Mouse (Mus musculus): ENCODE results near the gene Taok2.

Taok2 gene

DNA sequence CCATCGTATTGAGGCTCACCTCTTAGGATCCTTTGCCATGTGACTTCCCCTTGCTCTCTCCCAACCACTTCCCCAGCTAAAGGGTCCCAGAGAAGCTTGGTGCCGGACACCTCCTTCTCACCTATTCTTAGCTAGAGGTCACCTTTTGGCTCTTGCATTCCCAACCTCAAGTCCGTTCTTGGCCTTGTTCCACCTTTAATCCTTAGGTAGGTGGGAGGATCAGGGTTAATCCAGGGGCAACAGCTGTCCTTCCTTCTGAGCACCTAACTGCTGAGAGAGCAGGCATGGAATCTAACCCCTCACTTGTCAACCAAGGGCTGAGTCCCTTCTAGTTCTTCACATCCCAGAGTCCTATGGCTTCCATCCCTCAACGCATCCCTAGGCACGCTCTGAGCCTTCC, 58.6 kb downstream of the Taok2 start:
- DNase-seq (ENCODE audit: low spot score): no peak

DNA sequence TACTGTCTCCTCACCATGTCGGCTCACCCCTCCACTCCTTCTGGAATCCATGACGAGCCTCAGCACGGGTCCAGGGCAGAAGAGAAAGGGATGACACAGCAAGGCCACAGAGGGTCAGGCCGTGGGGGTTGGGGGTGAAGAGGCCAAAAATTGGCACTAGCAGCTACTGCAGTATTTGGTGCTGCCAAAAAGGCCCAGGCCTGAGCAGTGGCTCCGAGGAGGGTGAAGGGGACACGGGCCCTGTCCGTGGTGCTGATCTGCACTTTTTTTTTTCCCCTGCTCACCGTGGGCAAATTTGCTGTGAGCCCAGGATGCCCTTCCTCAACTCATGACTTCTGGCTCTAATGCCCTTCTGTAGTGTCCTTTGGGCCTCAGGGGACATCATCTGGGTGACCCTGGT, 59.1 kb downstream of the Taok2 start:
- no peak for DNase-seq (ENCODE audit: low spot score)

DNA sequence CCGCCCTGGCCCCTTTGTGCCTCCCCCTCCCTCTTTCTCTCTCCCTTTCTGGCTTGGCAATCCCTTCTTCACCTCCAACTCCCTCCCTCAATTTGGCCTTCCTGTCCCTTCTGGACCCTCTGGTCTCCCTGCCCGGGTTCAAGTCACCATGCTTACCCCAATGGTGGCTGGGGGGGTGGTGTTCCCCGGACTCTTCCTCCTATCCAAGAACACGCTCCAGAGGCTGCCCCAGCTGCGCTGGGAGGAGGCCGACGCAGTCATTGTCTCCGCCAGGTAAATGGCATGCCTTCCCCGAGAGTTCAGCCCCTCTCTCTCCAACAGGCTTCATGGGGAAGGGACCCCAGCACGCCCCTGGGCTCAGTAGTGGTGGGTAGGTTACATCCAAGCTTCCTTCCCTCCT, 60.6 kb downstream of the Taok2 start:
- no peak for DNase-seq (ENCODE audit: low spot score)

DNA sequence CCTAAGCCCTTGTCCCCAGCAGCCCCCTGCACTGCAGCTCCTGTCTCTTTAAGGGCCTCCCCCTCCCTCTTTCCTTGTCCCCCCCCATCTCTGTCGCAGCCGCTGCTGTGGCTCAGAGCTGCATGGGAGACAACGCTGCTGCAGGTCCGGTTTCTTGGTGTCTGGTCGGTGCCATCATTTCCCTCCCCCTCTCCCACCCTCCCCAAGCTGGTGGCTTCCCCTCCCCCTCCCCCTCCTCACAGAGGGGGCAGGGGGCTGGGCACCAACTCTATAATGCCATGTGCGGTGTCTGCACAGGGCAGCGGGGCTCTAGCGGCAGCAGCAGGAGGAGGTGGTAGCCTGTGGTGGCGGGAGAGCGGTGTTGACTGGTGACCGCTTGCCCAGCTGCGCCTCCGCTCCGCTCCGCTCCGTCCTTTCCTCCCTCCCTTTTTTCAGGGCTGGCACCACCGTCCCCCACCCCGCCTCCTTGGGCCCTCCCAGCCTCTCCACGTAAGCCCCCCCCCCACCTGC, 61.2 kb downstream of the Taok2 start:
- DNase-seq (ENCODE audit: low spot score): no peak

- DNase-seq (ENCODE audit: low spot score): no peak
These were observed 61.8 kb downstream of the Taok2 start for GRCm38 (mm10) chr7:126822741-126823140.

- peak; percentile 78 for DNase-seq (ENCODE audit: low spot score)
These were observed 62.5 kb downstream of the Taok2 start for GRCm38 (mm10) chr7:126821835-126822511.

DNA sequence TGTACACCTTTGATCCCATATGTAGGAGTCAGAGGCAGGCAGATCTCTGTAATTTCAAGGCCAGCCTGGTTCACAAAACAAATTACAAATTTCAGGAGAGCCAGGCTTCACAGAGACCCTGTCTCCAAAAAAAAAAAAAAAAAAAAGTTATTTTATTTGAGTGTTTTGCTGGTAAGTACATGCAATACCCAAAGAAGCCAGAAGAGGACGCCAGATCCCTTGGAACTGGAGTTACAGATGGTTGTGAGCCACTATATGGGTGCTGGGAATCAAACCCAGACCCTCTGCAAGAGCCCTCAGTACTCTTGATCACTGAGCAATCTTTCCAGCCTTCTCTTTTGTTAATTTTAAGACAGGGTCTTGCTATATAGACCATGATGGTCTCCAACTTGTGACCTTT, 65.7 kb downstream of the Taok2 start:
- no peak for DNase-seq (ENCODE audit: low spot score)

DNA sequence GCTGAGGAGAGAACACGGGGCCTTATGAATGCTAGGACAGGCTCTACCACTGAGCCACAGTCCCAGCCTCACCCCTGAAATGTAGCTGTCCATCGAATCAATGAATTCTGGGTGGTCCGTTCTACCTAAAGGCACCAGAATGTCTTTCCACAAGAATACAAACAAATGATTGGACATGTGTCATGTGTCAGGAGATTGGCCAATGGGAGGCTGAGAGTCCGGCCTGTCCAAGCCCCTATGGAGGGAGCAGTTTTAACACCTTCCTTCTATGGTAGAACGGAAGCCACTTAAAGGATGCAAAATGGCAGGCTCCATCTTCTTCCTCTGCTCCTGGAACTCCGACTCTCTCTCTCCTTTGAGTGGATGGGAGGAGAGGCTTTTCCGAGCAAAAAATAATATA, 66.9 kb downstream of the Taok2 start:
- no peak for DNase-seq (ENCODE audit: low spot score)

GRCm38 (mm10) chr7:126816494-126816893, 68.0 kb downstream of the Taok2 start:
- DNase-seq (ENCODE audit: low spot score): no peak

DNA sequence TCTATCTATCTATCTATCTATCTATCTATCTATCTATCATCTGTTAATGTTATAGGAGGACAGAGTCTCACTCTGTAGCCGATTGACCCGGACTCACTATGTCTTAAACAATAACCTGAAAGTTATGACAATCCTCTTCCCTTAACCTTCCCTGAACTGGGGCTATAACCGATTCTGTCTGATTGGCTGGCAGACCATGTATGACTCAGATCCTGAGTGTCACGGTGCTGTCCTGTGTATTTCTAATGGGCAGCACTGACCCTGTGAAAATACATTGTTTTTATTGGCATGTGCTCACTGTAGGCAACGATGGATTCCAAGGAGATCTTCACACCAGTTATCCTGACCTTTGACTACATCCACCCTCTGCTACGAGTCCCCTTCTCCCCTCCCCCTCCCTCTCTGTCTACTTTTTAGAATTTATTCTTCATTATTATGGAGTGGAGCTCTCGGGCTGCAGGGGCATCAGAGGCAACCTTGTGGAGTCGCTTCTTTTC, 68.7 kb downstream of the Taok2 start:
- no peak for DNase-seq (ENCODE audit: low spot score)
